Mouse (Mus musculus) left cerebral cortex, postnatal 4 days (tissue): ENCODE measurements at regions not wholly inside any gene's neighbourhood (a gene's known extent, or its start where the extent isn't known, plus 50 kb on each side); places are given as distances from the start of the nearest gene placed in this dataset.

Experiments used
- DNase-seq: peaks from one replicate; pipeline ENCODE4 v3.0.0-alpha.2; 2022
- intact Hi-C: fragments of 180-260 bp; cut with DNase I; formaldehyde crosslinking; loops from one replicate; pipeline ENCODE4 v1.15.1; 2025

- no peak for DNase-seq
- intact Hi-C loops = no loop called here
These were observed 58.8 kb downstream of the 1700009N14Rik start for GRCm38 (mm10) chr4:39508866-39509265.

DNA sequence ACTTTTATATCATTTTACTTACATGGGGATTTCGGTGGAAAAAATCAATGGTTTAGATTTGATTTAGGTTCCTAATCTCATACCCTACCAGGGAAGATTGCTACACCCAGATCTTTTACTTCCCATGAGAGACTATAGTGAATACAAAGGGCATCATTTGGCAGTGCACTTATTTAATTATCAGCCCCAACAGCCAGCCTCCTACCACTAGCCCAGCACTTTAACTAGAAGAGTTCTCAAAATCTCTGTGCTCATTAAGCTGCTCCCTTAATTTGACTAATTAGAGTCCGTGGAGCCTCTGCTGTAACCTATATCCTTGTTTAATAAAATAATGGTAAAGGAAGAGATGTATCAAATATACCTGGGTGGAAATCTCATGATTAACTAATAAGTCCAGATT is 77.4 kb downstream of the 1700009N14Rik start:
- no peak for DNase-seq
- intact Hi-C loops = no loop called here

- DNase-seq = no peak
- intact Hi-C loops = no loop called here
These were observed 78.6 kb downstream of the 1700009N14Rik start for GRCm38 (mm10) chr4:39528661-39529060.

DNA sequence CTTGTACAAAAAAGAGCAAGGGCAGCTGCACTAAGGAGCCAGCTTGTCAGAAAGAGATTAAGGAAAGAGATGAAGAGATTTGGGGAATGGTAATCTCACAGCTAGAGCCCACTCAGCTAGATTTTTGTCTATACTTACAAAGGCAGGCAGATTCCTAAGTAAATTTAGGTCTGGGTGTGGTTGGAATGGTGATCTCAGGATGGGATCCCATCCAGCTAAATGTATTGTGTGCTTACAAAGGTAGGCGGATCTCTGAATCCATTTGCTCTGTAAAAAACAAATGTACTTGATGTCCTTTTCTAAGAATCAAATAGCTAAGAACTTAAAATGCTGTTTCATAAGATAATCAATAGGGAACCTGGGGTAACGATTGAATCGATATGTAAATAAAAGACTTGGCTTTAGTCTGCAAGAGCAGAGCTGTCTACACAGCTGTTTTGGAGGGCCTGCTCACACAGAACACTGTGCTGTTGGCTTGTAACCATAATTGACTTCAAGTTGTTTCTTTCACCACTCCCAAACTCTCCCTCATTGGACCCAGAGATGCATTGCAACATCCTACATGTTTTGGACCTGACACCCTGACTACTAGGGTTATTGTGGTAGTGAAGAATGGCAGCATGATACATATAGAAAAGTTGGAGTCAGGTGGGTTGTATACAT is 106.1 kb downstream of the 1700009N14Rik start:
- intact Hi-C loops = no loop called here
- DNase-seq = no peak

DNA sequence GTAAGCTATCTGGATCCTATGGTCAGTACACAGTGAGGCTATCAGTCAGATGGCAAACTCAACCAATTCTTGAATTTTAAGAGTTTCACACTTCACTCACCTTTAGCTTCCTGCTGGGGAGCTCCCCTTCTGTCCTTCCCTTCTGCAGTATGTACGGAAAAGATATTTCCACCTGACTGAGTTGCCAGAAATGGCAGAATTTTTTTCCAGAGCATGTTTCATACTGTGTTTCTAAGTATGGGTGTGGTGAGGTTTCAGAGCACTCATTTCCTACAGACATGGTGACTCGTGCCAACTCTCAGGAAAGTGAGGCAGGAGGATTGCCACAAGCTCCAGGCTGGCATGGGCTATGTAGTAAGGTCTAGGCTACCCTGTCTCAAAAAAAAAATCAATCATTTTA is 147.3 kb downstream of the 1700009N14Rik start:
- intact Hi-C loops = no loop called here
- DNase-seq = no peak

GRCm38 (mm10) chr4:39605046-39605445 is 155.0 kb downstream of the 1700009N14Rik start:
- intact Hi-C loops = no loop called here
- no peak for DNase-seq

DNA sequence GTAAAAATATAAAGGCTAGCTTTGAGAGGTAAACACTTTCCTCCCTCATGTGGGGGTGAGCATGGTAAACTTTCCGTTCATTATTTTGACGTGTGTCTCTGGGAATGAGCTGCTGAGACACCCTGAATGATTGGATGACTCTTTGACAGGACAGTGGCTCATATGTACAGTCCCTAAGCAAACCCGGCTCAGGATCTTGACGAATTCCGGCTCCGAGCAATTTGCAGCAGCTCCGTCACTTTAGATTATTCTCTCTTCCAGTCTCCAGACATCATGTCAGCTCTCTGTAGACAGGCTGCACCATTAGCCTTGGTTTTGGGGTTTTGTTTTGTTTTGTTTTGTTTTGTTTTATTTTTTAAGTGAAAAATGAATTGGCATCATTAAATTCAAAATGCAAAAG is 194.0 kb downstream of the 1700009N14Rik start:
- no peak for DNase-seq
- intact Hi-C loops = no loop called here

- peak; percentile 15 for DNase-seq
- intact Hi-C loops = no loop called here
These were observed 194.8 kb downstream of the 1700009N14Rik start for GRCm38 (mm10) chr4:39644849-39645248.

DNA sequence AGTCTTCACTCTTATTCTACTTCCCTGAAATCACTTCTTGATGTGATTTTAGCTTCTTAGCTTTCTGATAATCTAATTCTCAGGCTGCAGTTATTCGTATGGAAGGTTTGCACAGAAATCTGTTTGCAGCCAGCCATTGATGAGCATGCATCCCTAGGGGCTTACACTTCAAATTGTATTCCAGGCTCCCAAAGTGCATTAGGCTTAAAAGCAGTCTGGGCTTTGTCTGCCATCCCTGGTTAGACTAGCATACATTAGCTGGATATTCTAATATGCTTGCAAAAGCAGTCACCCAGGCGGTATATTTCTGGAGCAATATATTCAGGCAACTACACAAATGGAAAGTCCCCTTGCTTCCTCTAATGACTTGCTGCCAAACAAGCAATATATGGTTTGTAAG is 210.4 kb downstream of the 1700009N14Rik start:
- intact Hi-C loops = no loop called here
- DNase-seq = no peak

GRCm38 (mm10) chr4:39672609-39673008 is 222.5 kb downstream of the 1700009N14Rik start:
- intact Hi-C loops = no loop called here

GRCm38 (mm10) chr4:39695236-39695635 is 245.1 kb downstream of the 1700009N14Rik start:
- intact Hi-C loops = no loop called here
- DNase-seq = no peak

More at GRCm38 (mm10) chr4:39672609-39673008, 222.5 kb downstream of the 1700009N14Rik start:
- DNase-seq = no peak

DNA sequence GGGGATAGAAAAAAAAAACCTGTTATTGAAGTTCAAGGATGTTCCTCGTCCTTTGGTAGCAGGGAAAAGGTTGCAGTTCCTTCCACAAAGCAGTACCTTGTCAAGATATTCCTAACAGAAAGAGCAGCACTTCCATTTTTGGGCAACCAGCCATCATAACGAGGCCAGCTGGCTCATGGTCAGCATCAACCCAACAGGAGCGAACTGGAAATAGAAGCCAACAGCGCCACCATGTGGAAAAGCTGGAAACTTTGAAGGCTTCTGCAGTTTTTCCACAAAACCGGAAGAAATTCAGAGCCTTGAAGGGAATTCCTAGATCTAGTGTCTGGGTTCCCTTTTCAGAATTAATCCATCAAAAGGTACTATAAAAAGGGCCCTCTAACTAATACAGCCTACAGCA is 247.5 kb downstream of the 1700009N14Rik start:
- peak; percentile 92 for DNase-seq
- intact Hi-C loops = no loop called here

DNA sequence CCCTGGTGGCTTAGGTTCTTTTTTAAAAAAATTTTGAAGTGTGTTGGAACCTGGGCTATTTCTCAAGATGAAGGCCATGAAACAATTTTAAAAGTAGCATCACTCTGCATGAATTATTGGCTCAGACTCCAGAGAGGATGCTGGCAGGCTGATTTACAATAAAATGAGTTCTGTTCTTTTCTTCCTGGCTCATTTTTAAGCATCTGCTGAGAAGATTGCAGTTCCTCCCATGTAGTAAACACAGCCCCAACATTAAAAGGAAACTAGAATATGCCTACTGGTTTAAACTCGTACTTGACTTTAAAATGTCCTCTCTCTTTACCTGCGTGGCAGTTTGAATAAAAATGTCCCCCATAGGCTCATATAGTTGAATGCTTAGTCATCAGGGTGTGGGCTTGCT is 249.3 kb downstream of the 1700009N14Rik start:
- DNase-seq = no peak
- intact Hi-C loops = no loop called here

- no peak for DNase-seq
- intact Hi-C loops = no loop called here
These were observed 267.4 kb downstream of the 1700009N14Rik start for GRCm38 (mm10) chr4:39717477-39717876.

- no peak for DNase-seq
- intact Hi-C loops = no loop called here
These were observed 268.6 kb downstream of the 1700009N14Rik start for GRCm38 (mm10) chr4:39718691-39719090.

- intact Hi-C loops = no loop called here
- DNase-seq = no peak
These were observed 269.9 kb downstream of the 1700009N14Rik start for GRCm38 (mm10) chr4:39719951-39720350.

GRCm38 (mm10) chr4:39721524-39721923 is 271.4 kb downstream of the 1700009N14Rik start:
- no peak for DNase-seq
- intact Hi-C loops = no loop called here

GRCm38 (mm10) chr4:39765586-39765985 is 315.5 kb downstream of the 1700009N14Rik start:
- intact Hi-C loops = no loop called here
- no peak for DNase-seq

DNA sequence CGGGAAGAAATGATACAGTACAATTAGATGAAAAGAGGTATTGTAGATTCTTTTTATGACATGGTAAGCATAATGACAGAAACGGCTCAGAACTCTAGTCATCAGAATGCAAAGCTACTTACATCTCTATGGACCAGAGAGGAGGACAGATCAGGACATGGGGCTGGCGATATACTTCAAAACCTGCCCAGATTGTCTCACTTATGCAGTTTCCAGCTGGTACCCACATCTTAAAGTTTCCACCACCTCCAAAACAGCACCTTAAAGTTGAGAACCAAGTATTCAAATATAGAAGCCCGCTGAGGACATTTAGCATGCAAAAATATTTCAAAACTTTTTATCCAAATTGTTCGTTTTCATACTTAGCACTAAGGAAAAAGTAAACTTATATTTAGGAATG is 341.0 kb downstream of the 1700009N14Rik start:
- intact Hi-C loops = no loop called here
- no peak for DNase-seq

DNA sequence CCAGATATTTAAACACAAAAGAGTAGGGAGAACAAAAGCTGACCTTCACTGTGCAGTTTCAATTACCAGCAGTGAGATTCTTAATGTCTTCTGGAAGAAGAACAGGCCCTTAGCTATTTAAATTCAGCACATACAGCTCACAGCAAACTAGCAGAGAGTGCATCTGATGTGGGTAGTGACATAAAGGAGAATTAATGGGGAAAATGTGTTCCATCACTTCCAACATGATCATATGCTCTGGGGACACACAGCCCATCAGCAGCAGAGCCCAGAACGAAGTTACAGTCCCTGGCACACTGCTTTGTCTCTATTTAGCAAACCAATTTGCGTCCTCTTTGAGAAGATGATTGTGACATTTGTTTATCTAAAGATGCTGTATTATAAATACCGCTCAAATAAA is 332.9 kb upstream of the Aco1 start:
- intact Hi-C loops = no loop called here
- no peak for DNase-seq

GRCm38 (mm10) chr4:39812766-39813165 is 330.1 kb upstream of the Aco1 start:
- intact Hi-C loops = no loop called here
- no peak for DNase-seq

DNA sequence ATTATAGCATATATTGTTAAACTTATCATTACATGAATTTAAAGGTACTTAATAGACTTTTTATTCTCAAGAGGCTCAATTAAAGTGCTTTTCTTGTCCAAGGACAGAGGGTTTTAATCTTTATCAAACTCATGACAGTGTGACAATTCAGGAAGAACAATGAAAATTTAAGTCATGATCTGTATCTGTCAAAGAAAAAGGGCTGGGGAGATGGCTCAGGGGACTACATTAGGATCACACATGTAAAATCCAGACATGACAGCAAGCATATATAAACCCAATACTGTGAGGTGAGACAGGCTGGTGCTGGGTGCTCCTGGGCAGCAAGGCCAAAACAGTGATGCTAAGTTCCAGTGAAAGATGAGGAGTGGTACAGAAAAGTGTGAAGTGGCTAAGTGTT is 327.3 kb upstream of the Aco1 start:
- intact Hi-C loops = no loop called here
- DNase-seq = no peak

DNA sequence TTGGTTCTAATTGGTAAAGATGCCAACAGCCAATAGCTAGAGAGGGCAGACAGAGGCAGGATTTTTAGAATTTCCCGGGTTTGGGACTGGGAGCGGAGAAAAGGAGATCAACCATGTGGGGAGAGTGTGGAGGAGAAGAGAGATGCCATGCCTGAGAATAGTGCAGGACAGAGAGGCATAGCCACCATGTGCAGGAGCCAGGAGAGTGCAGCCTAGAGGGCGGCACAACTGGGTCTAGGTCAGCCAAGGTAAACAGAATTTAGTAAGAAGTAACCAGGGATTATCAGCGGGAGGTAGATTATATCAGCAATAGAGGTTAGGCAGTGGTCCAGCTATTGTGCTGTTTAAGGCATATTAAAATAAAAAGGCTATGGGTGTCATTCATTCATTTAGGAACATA is 325.2 kb upstream of the Aco1 start:
- intact Hi-C loops = no loop called here

More for the DNA sequence above, 325.2 kb upstream of the Aco1 start:
- DNase-seq = no peak
